ENCODE assay signal across 14 mouse cellular contexts in the genomic region with DNA sequence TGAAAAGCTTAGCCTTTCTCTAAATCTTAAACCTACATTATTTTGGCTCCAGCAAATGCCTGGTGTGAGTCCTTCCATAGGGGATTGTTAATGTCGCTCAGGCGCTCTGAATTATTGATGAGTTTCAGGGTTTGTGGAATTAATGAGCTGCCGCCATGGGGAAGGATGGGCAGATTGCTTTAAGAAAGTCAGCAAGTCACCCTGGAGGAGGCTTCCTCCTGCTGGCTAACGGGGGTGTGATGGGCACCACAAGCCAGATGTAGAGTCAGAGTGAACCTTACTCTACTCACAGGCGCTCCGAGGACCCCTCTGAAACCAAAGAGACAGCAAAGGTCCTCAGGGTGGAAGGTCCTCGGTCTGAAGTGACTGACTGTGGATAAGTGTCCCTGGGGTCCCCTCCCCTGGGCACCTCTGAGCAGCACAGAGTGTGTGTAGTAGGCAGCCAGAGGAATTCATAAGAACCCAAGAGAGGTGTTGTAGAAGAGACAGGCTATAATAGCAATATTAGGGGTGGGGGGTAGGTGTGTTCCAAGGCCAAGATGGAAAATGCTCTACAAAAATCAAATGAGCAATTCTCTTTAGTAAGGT.
A peak's percentile ranks its signal among the peaks of the same experiment; 100 is the strongest.
DNase-seq lines count a peak whose midpoint lies in the region; ATAC-seq lines count a peak whose summit lies in the region.
"Had no signal": no experiment of that assay in that cellular context is flagged by ENCODE, and none has a peak within 500 bp of the region (broad histone marks: within the 10 kb centered on the region; RNA-seq: fewer than 3 reads in every experiment).

No protein-coding gene starts in this region.

- peak; percentile 53 for ATAC-seq in hindbrain, embryonic 11.5 days (ENCODE audit: low FRiP score)
- ATAC-seq in hindbrain, embryonic 16.5 days: no peak
- peak; percentile 39 for ATAC-seq in forebrain, embryonic 16.5 days
- ATAC-seq in midbrain, embryonic 13.5 days: peak; percentile 72
- ATAC-seq in neural tube, embryonic 15.5 days (ENCODE audit: low FRiP score): peak; percentile 39

- H3K4me1 ChIP-seq in hindbrain, embryonic 11.5 days (replicated peaks; ENCODE audit: control insufficient read depth, insufficient read depth, low read length): peaks cover 5% of the 10 kb centered on the region
- H3K4me1 ChIP-seq in hindbrain, embryonic 16.5 days (ENCODE audit: control insufficient read depth, insufficient read depth, low read depth, low read length): peaks cover 8% of the 10 kb centered on the region
- H3K4me1 ChIP-seq in forebrain, embryonic 16.5 days (replicated peaks; ENCODE audit: control insufficient read depth, insufficient read depth, low read length): peaks cover 11% of the 10 kb centered on the region
- H3K4me1 ChIP-seq in midbrain, embryonic 13.5 days (replicated peaks): peaks cover 25% of the 10 kb centered on the region
- peaks cover 24% of the 10 kb centered on the region for H3K4me1 ChIP-seq in neural tube, embryonic 15.5 days

- WGBS in hindbrain, embryonic 11.5 days: 52% methylated on average over 7 of the region's 7 CpGs
- 40% methylated on average over 7 of the region's 7 CpGs for WGBS in hindbrain, embryonic 16.5 days
- WGBS in forebrain, embryonic 16.5 days: 56% methylated on average over 7 of the region's 7 CpGs
- WGBS in midbrain, embryonic 13.5 days: 38% methylated on average over 7 of the region's 7 CpGs
- 44% methylated on average over 7 of the region's 7 CpGs for WGBS in neural tube, embryonic 15.5 days

- H3K9ac ChIP-seq in hindbrain, embryonic 11.5 days (ENCODE audit: low read depth, low read length): no peak overlapping the region
- no peak overlapping the region for H3K9ac ChIP-seq in hindbrain, embryonic 16.5 days (ENCODE audit: low read depth, low read length)
- H3K9ac ChIP-seq in forebrain, embryonic 16.5 days (replicated peaks; ENCODE audit: low read depth, low read length): no peak overlapping the region
- no peak overlapping the region for H3K9ac ChIP-seq in midbrain, embryonic 13.5 days (replicated peaks)
- H3K9ac ChIP-seq in neural tube, embryonic 15.5 days (replicated peaks): no peak overlapping the region

- peak overlapping the region; percentile 48; the same call in 1 of the 2 replicates for H3K27ac ChIP-seq in hindbrain, embryonic 11.5 days (ENCODE audit: low read depth, low read length)
- H3K27ac ChIP-seq in hindbrain, embryonic 16.5 days (ENCODE audit: low read depth, low read length): no peak overlapping the region
- no peak overlapping the region for H3K27ac ChIP-seq in forebrain, embryonic 16.5 days (ENCODE audit: low read length)
- peak overlapping the region; percentile 59 for H3K27ac ChIP-seq in midbrain, embryonic 13.5 days
- peak overlapping the region; percentile 49 for H3K27ac ChIP-seq in neural tube, embryonic 15.5 days (replicated peaks)

- no peaks in the 10 kb centered on the region for H3K36me3 ChIP-seq in hindbrain, embryonic 11.5 days (ENCODE audit: control insufficient read depth, insufficient read depth, low read length)
- H3K36me3 ChIP-seq in hindbrain, embryonic 16.5 days (ENCODE audit: control insufficient read depth, insufficient read depth, low read length): no peaks in the 10 kb centered on the region
- no peaks in the 10 kb centered on the region for H3K36me3 ChIP-seq in forebrain, embryonic 16.5 days (ENCODE audit: control insufficient read depth, insufficient read depth)
- H3K36me3 ChIP-seq in midbrain, embryonic 13.5 days: peaks cover 7% of the 10 kb centered on the region
- H3K36me3 ChIP-seq in neural tube, embryonic 15.5 days: no peaks in the 10 kb centered on the region

- H3K27me3 ChIP-seq in hindbrain, embryonic 11.5 days (ENCODE audit: control insufficient read depth, insufficient read depth, low read length): no peaks in the 10 kb centered on the region
- no peaks in the 10 kb centered on the region for H3K27me3 ChIP-seq in hindbrain, embryonic 16.5 days (replicated peaks; ENCODE audit: control insufficient read depth, insufficient read depth, low read length)
- H3K27me3 ChIP-seq in forebrain, embryonic 16.5 days (replicated peaks; ENCODE audit: control insufficient read depth, insufficient read depth, low read length): no peaks in the 10 kb centered on the region
- no peaks in the 10 kb centered on the region for H3K27me3 ChIP-seq in midbrain, embryonic 13.5 days
- no peaks in the 10 kb centered on the region for H3K27me3 ChIP-seq in neural tube, embryonic 15.5 days (replicated peaks)

- no peak overlapping the region for H3K4me3 ChIP-seq in hindbrain, embryonic 11.5 days (ENCODE audit: low read depth, low read length)
- H3K4me3 ChIP-seq in hindbrain, embryonic 16.5 days (ENCODE audit: low read length): no peak overlapping the region
- no peak overlapping the region for H3K4me3 ChIP-seq in forebrain, embryonic 16.5 days (replicated peaks; ENCODE audit: low read length)
- H3K4me3 ChIP-seq in midbrain, embryonic 13.5 days (replicated peaks): no peak overlapping the region
- H3K4me3 ChIP-seq in neural tube, embryonic 15.5 days (replicated peaks): no peak overlapping the region

- peak; percentile 41 for DNase-seq in hindbrain, embryonic 11.5 days (ENCODE audit: low spot score)
- DNase-seq in layer of hippocampus, postnatal 10 days (ENCODE audit: low spot score in 2 of 2): no peak
- DNase-seq in adrenal gland, adult (ENCODE audit: inconsistent age in 2 of 2, low spot score in 1 of 2): no peak
- DNase-seq: adrenal gland, postnatal 14 days; B cell, adult 2 months; cerebellum, adult 8-10 months; kidney, adult 2 months; liver; lung, adult 2 months; thymus, adult 18-20 months had no signal

- no peaks in the 10 kb centered on the region for H3K9me3 ChIP-seq in hindbrain, embryonic 11.5 days (ENCODE audit: control insufficient read depth, low read length)
- no peaks in the 10 kb centered on the region for H3K9me3 ChIP-seq in hindbrain, embryonic 16.5 days (ENCODE audit: control insufficient read depth, low read length)
- H3K9me3 ChIP-seq in forebrain, embryonic 16.5 days (ENCODE audit: control insufficient read depth, low read length): no peaks in the 10 kb centered on the region
- H3K9me3 ChIP-seq in midbrain, embryonic 13.5 days: no peaks in the 10 kb centered on the region
- H3K9me3 ChIP-seq in neural tube, embryonic 15.5 days (replicated peaks): no peaks in the 10 kb centered on the region

- no peak overlapping the region for H3K4me2 ChIP-seq in hindbrain, embryonic 11.5 days (replicated peaks; ENCODE audit: low read depth, low read length)
- H3K4me2 ChIP-seq in hindbrain, embryonic 16.5 days (ENCODE audit: low read length): no peak overlapping the region
- H3K4me2 ChIP-seq in forebrain, embryonic 16.5 days (ENCODE audit: low read length): no peak overlapping the region
- no peak overlapping the region for H3K4me2 ChIP-seq in midbrain, embryonic 13.5 days (replicated peaks)
- no peak overlapping the region for H3K4me2 ChIP-seq in neural tube, embryonic 15.5 days

Comparison
In these comparisons a context has a peak if more than half of its experiments do, and no peak if none do; other contexts are left out.
1. H3K27ac ChIP-seq: peak in hindbrain, embryonic 11.5 days (single experiment), midbrain, embryonic 13.5 days (single experiment) and neural tube, embryonic 15.5 days (single experiment); none in hindbrain, embryonic 16.5 days (single experiment) and forebrain, embryonic 16.5 days (single experiment).